Mouse (Mus musculus) myocyte (in vitro differentiated cells): ENCODE measurements around the gene Fam160a1. TPM values are rescaled to one million over a fixed set of nuclear protein-coding genes. Genes with fewer than 3 reads are reported as not detected.

ENCODE experiments used
- H3K27me3 ChIP-seq: one replicate; pipeline ENCODE4 v1.6.1; 2011; ENCODE audit not compliant: control insufficient read depth, insufficient read depth, insufficient read length
- H3K36me3 ChIP-seq: one replicate; pipeline ENCODE4 v1.6.1; 2011; ENCODE audit not compliant: control insufficient read depth, insufficient read depth
- H3K4me2 ChIP-seq: one replicate; pipeline ENCODE4 v1.6.1; 2011; ENCODE audit warnings: low read depth, control low read depth
- H3K4me3 ChIP-seq: one replicate; pipeline ENCODE4 v1.5.1; 2011; ENCODE audit warnings: mild to moderate bottlenecking, control low read depth, moderate library complexity
- H3K79me2 ChIP-seq: one replicate; pipeline ENCODE4 v1.6.1; 2011; ENCODE audit not compliant: control insufficient read depth, insufficient read depth
- H3ac ChIP-seq: one replicate; pipeline ENCODE4 v1.6.1; 2011; ENCODE audit not compliant: control insufficient read depth, insufficient read length
- CEBPB ChIP-seq: IDR thresholded peaks from 2 replicates; pipeline ENCODE4 v1.6.1; 2011; ENCODE audit warnings: mild to moderate bottlenecking, moderate library complexity; ENCODE audit not compliant: poor library complexity, insufficient read depth, severe bottlenecking
- E2F4 ChIP-seq: IDR thresholded peaks from one replicate; pipeline ENCODE4 v1.6.1; 2011; ENCODE audit warnings: mild to moderate bottlenecking, control low read depth, moderate library complexity; ENCODE audit not compliant: insufficient read depth
- MAX ChIP-seq: IDR thresholded peaks from one replicate; pipeline ENCODE4 v1.6.1; 2011; ENCODE audit warnings: low read depth, mild to moderate bottlenecking, control low read depth
- MYOD1 ChIP-seq, 3 experiments: IDR thresholded peaks; one replicate each; pipeline ENCODE4 v1.6.1; 2011; ENCODE audit warnings: control low read depth in 2 of 3, low read depth in 2 of 3, mild to moderate bottlenecking in 2 of 3, moderate library complexity in 1 of 3; ENCODE audit not compliant: insufficient read length in 2 of 3, control insufficient read depth in 1 of 3
- MYOG ChIP-seq, 3 experiments: IDR thresholded peaks; one replicate each; pipeline ENCODE4 v1.6.1; 2011; ENCODE audit warnings: control low read depth in 2 of 3, low read depth in 2 of 3, mild to moderate bottlenecking in 2 of 3; ENCODE audit not compliant: insufficient read length in 2 of 3, control insufficient read depth in 1 of 3, insufficient read depth in 1 of 3
- POLR2A ChIP-seq: IDR thresholded peaks from one replicate; pipeline ENCODE4 v1.6.1; 2011; ENCODE audit warnings: low read depth, mild to moderate bottlenecking, control low read depth, moderate library complexity; ENCODE audit not compliant: insufficient read length
- POLR2AphosphoS2 ChIP-seq: IDR thresholded peaks from one replicate; pipeline ENCODE4 v1.6.1; 2011; ENCODE audit warnings: low read depth, control low read depth; ENCODE audit not compliant: insufficient read length
- REST ChIP-seq: IDR thresholded peaks from one replicate; pipeline ENCODE4 v1.6.1; 2011; ENCODE audit warnings: mild to moderate bottlenecking, control low read depth, moderate library complexity; ENCODE audit not compliant: insufficient read depth, insufficient read length
- SRF ChIP-seq: IDR thresholded peaks from one replicate; pipeline ENCODE4 v1.6.1; 2011; ENCODE audit warnings: low read depth; ENCODE audit not compliant: control insufficient read depth, insufficient read length
- TCF12 ChIP-seq: IDR thresholded peaks from one replicate; pipeline ENCODE4 v1.6.1; 2011; ENCODE audit warnings: mild to moderate bottlenecking, control low read depth; ENCODE audit not compliant: poor library complexity, insufficient read depth, severe bottlenecking
- TCF3 ChIP-seq: IDR thresholded peaks from one replicate; pipeline ENCODE4 v1.6.1; 2011; ENCODE audit warnings: low read depth, control low read depth; ENCODE audit not compliant: insufficient read length
- USF1 ChIP-seq: IDR thresholded peaks from one replicate; pipeline ENCODE4 v1.6.1; 2011; ENCODE audit warnings: low read depth, mild to moderate bottlenecking, control low read depth, moderate library complexity
- polyA plus RNA-seq: library from polyadenylated mRNA; unstranded; fragments of >200 nt; fragmentation: generic; extraction: Trizol; gene quantifications from one replicate; pipeline ENCODE4 v1.2.1, GENCODE M21; 2012; ENCODE audit warnings: missing spikeins

Gene Fam160a1
- polyA plus RNA-seq, 1 experiment: 13.2 TPM

- no peak for TF ChIP-seq MYOD1 (IDR thresholded peaks at IDR 0.05; ENCODE audit: control insufficient read depth in 1 of 3, insufficient read length in 2 of 3, low read depth in 2 of 3)
- TF ChIP-seq SRF: no peak
- no peak for TF ChIP-seq POLR2A
Observed at GRCm38 (mm10) chr3:85842177-85842880, 25.2 kb upstream of the Fam160a1 start.

GRCm38 (mm10) chr3:85841454-85842176 is 24.5 kb upstream of the Fam160a1 start:
- no peak overlapping the region for H3ac ChIP-seq
- H3K4me2 ChIP-seq: no peak overlapping the region
- H3K36me3 ChIP-seq: no peaks in the 10 kb centered on the region
- TF ChIP-seq MYOD1 (IDR thresholded peaks at IDR 0.05; ENCODE audit: control insufficient read depth in 1 of 3, insufficient read length in 2 of 3, low read depth in 2 of 3): no peak
- no peak for TF ChIP-seq CEBPB
- no peak for TF ChIP-seq SRF
- no peak for TF ChIP-seq USF1
- no peak for TF ChIP-seq MYOG (IDR thresholded peaks at IDR 0.05; ENCODE audit: control insufficient read depth in 1 of 3, insufficient read depth in 1 of 3, insufficient read length in 2 of 3, low read depth in 2 of 3)
- TF ChIP-seq POLR2A: no peak
- peaks cover 3% of the 10 kb centered on the region for H3K79me2 ChIP-seq
- no peak overlapping the region for H3K4me3 ChIP-seq
- H3K27me3 ChIP-seq: no peaks in the 10 kb centered on the region

More at GRCm38 (mm10) chr3:85842177-85842880, 25.2 kb upstream of the Fam160a1 start:
- Histone ChIP-seq H3K79me2 (peaks cover 3% of the 10 kb centered on the region), H3K4me2 (peak overlapping the region; percentile 1), H3K27me3 (no peaks in the 10 kb centered on the region), H3K36me3 (no peaks in the 10 kb centered on the region), H3ac (no peak overlapping the region), H3K4me3 (no peak overlapping the region)

- TF ChIP-seq USF1: peak; percentile 46
- TF ChIP-seq MYOD1 (IDR thresholded peaks at IDR 0.05; ENCODE audit: control insufficient read depth in 1 of 3, insufficient read length in 2 of 3, low read depth in 2 of 3): peak in 2 of 3 experiments; percentile 8 to 83
- TF ChIP-seq MAX: no peak
- TF ChIP-seq REST: no peak
- TF ChIP-seq MYOG (IDR thresholded peaks at IDR 0.05; ENCODE audit: control insufficient read depth in 1 of 3, insufficient read depth in 1 of 3, insufficient read length in 2 of 3, low read depth in 2 of 3): peak in 2 of 3 experiments; percentile 60 to 71
Observed at GRCm38 (mm10) chr3:85833627-85834026, 16.5 kb upstream of the Fam160a1 start.

GRCm38 (mm10) chr3:85832490-85833155 is 15.5 kb upstream of the Fam160a1 start:
- H3ac ChIP-seq: no peak overlapping the region
- H3K27me3 ChIP-seq: no peaks in the 10 kb centered on the region
- no peak overlapping the region for H3K4me2 ChIP-seq
- no peak for TF ChIP-seq E2F4
- no peak for TF ChIP-seq TCF3
- TF ChIP-seq MYOD1 (IDR thresholded peaks at IDR 0.05; ENCODE audit: control insufficient read depth in 1 of 3, insufficient read length in 2 of 3, low read depth in 2 of 3): no peak
- TF ChIP-seq MAX: no peak
- TF ChIP-seq SRF: no peak
- H3K79me2 ChIP-seq: peaks cover 8% of the 10 kb centered on the region
- H3K36me3 ChIP-seq: no peaks in the 10 kb centered on the region
- no peak overlapping the region for H3K4me3 ChIP-seq

More at GRCm38 (mm10) chr3:85833627-85834026, 16.5 kb upstream of the Fam160a1 start:
- Histone ChIP-seq H3K79me2 (peaks cover 11% of the 10 kb centered on the region), H3K36me3 (no peaks in the 10 kb centered on the region), H3K4me3 (no peak overlapping the region), H3ac (no peak overlapping the region), H3K4me2 (no peak overlapping the region), H3K27me3 (no peaks in the 10 kb centered on the region)

- no peak overlapping the region for H3ac ChIP-seq
- H3K79me2 ChIP-seq: peaks cover 8% of the 10 kb centered on the region
- no peak overlapping the region for H3K4me3 ChIP-seq
- no peaks in the 10 kb centered on the region for H3K36me3 ChIP-seq
- no peak overlapping the region for H3K4me2 ChIP-seq
- TF ChIP-seq MYOD1 (IDR thresholded peaks at IDR 0.05; ENCODE audit: control insufficient read depth in 1 of 3, insufficient read length in 2 of 3, low read depth in 2 of 3) (no peak), REST (no peak), MAX (no peak), POLR2AphosphoS2 (no peak), USF1 (no peak), TCF12 (no peak)
- no peaks in the 10 kb centered on the region for H3K27me3 ChIP-seq
Observed at GRCm38 (mm10) chr3:85831785-85832184, 14.7 kb upstream of the Fam160a1 start.
